In genomic region chr19:6940396-6941351, GRCm38 (mm10) we compare ENCODE assay signal across 9 mouse cellular contexts. TPM values are rescaled to one million over a fixed set of nuclear protein-coding genes. Genes with fewer than 3 reads are reported as not detected.
DNase-seq lines count a peak whose midpoint lies in the region; ATAC-seq and TF ChIP-seq lines count a peak whose summit lies in the region.
"Had no signal": no experiment of that assay in that cellular context is flagged by ENCODE, and none has a peak within 500 bp of the region (broad histone marks: within the 10 kb centered on the region; RNA-seq: fewer than 3 reads in every experiment).

No protein-coding gene starts in this region.

- H3K9me3 ChIP-seq in erythroblast, embryonic 14.5 days (ENCODE audit: control insufficient read depth, low read length): no peaks in the 10 kb centered on the region

- intact Hi-C loops in gastrocnemius, postnatal 14 days (cut with DNase I; ENCODE audit: low total_unique reads): no loop called here

- H3ac ChIP-seq in C2C12 (ENCODE audit: control insufficient read depth, insufficient read length, low read depth): peak overlapping the region; percentile 90

- peak; percentile 37 for DNase-seq in kidney, postnatal 14 days
- DNase-seq in B cell, adult 2 months: no peak
- DNase-seq in gastrocnemius, postnatal 14 days: no peak

- peaks cover 25% of the 10 kb centered on the region for H3K79me2 ChIP-seq in C2C12 (ENCODE audit: control insufficient read depth, insufficient read depth)

- H3K79me3 ChIP-seq in C2C12 (ENCODE audit: low read depth): peaks cover 2% of the 10 kb centered on the region

- TF ChIP-seq CTCF in C2C12 (IDR thresholded peaks at IDR 0.05; ENCODE audit: control insufficient read depth, insufficient read depth, insufficient read length): no peak
- no peak for TF ChIP-seq CTCF in embryonic fibroblast, embryonic 13.5 days (IDR thresholded peaks at IDR 0.05; ENCODE audit: borderline replicate concordance, insufficient read depth, low read length)
- no peak for TF ChIP-seq CTCF in olfactory bulb, adult 2 months (IDR thresholded peaks at IDR 0.05; ENCODE audit: insufficient read depth, low read depth, low read length)

- peaks cover 34% of the 10 kb centered on the region for H3K4me1 ChIP-seq in erythroblast, embryonic 14.5 days (ENCODE audit: control insufficient read depth)
- H3K4me1 ChIP-seq in embryonic fibroblast, embryonic 13.5 days (ENCODE audit: control insufficient read depth, insufficient read depth, low read length): peaks cover 5% of the 10 kb centered on the region; the same call in 1 of the 2 replicates
- H3K4me1 ChIP-seq in olfactory bulb, adult 2 months (ENCODE audit: control insufficient read depth, insufficient read depth, low read length): peaks cover 28% of the 10 kb centered on the region

- TF ChIP-seq POLR2A in embryonic fibroblast, embryonic 13.5 days (IDR thresholded peaks at IDR 0.05; ENCODE audit: low read depth, low read length): no peak
- no peak for TF ChIP-seq POLR2A in olfactory bulb, adult 2 months (IDR thresholded peaks at IDR 0.05; ENCODE audit: insufficient read depth, low read depth, low read length)

- H3K4me3 ChIP-seq in erythroblast, embryonic 14.5 days (replicated peaks): peak overlapping the region; percentile 81
- H3K4me3 ChIP-seq in C2C12 (ENCODE audit: insufficient read depth, poor library complexity, severe bottlenecking): peak overlapping the region; percentile 65
- peak overlapping the region; percentile 70 for H3K4me3 ChIP-seq in embryonic fibroblast, embryonic 13.5 days (ENCODE audit: insufficient read depth, low read length)
- peak overlapping the region; percentile 87 for H3K4me3 ChIP-seq in olfactory bulb, adult 2 months (ENCODE audit: insufficient read depth, low read depth, low read length)

- no peak for ATAC-seq in erythroblast, adult 5-6 weeks (replicated peaks; ENCODE audit: low FRiP score, poor library complexity, severe bottlenecking)

- 16% methylated on average over 29 of the region's 29 CpGs for WGBS in olfactory bulb, adult 2 months

- peaks cover 14% of the 10 kb centered on the region for H3K36me3 ChIP-seq in erythroblast, embryonic 14.5 days (ENCODE audit: control insufficient read depth)
- H3K36me3 ChIP-seq in C2C12 (ENCODE audit: control insufficient read depth, insufficient read depth): no peaks in the 10 kb centered on the region

- H3K27ac ChIP-seq in embryonic fibroblast, embryonic 13.5 days (ENCODE audit: insufficient read depth, low read length): no peak overlapping the region
- no peak overlapping the region; the same call in 1 of the 2 replicates for H3K27ac ChIP-seq in olfactory bulb, adult 2 months (ENCODE audit: insufficient read depth, low read depth, low read length)

- peaks cover 11% of the 10 kb centered on the region for H3K27me3 ChIP-seq in erythroblast, embryonic 14.5 days (ENCODE audit: control insufficient read depth)
- no peaks in the 10 kb centered on the region for H3K27me3 ChIP-seq in C2C12 (ENCODE audit: control insufficient read depth, insufficient read depth, insufficient read length)

TF ChIP-seq in C2C12, 6 proteins besides CTCF, POLR2A, EP300 and RAD21:
- TF ChIP-seq MYOD1 (IDR thresholded peaks at IDR 0.05; ENCODE audit: control insufficient read depth, insufficient read length, low read depth): no peak
- TF ChIP-seq USF1 (IDR thresholded peaks at IDR 0.05; ENCODE audit: low read depth): no peak
- no peak for TF ChIP-seq FOSL1 (IDR thresholded peaks at IDR 0.05; ENCODE audit: insufficient read depth, low read length, poor library complexity, severe bottlenecking)
- no peak for TF ChIP-seq MYOG (IDR thresholded peaks at IDR 0.05; ENCODE audit: control insufficient read depth, extremely low read depth, insufficient read length)
- TF ChIP-seq MAX (IDR thresholded peaks at IDR 0.05): no peak
- no peak for TF ChIP-seq CEBPB (IDR thresholded peaks at IDR 0.05; ENCODE audit: low read depth)

RNA-seq across cellular contexts. Expression of gene Bad, which starts 1.0 kb away (rescaled TPM):
- 4.3 and 6.1 TPM in 2 replicates for polyA plus RNA-seq in erythroblast, embryonic 14.5 days (2012)
- total RNA-seq in erythroblast, adult 5-6 weeks (2015; ENCODE audit: low replicate concordance): 2.1 and 4.8 TPM in 2 replicates
- 5.0 and 9.5 TPM in 2 replicates for total RNA-seq in erythroblast, adult 5-6 weeks (2017; ENCODE audit: low replicate concordance)
- polyA plus RNA-seq in C2C12 (2012; fragmentation: generic; extraction: Trizol): 84.0 TPM
- 31.0 and 40.3 TPM in 2 replicates for polyA plus RNA-seq in embryonic fibroblast, embryonic 13.5 days (2011; ENCODE audit: insufficient read length, low read depth, missing spikeins)
- polyA plus RNA-seq in olfactory bulb, adult 2 months (2012; ENCODE audit: insufficient read depth, insufficient read length, low replicate concordance, missing spikeins): not detected in 2 replicates
- 10 to 100 TPM; 14.2 to 14.6 TPM for total RNA-seq in gastrocnemius, postnatal 14 days (2021)

RNA-seq across cellular contexts. Expression of gene Gpr137, which starts 1.6 kb away (rescaled TPM):
- 1.5 and 2.0 TPM in 2 replicates for polyA plus RNA-seq in erythroblast, embryonic 14.5 days (2012)
- total RNA-seq in erythroblast, adult 5-6 weeks (2015; ENCODE audit: low replicate concordance): 3.3 and 5.8 TPM in 2 replicates
- total RNA-seq in erythroblast, adult 5-6 weeks (2017; ENCODE audit: low replicate concordance): 4.2 and 7.2 TPM in 2 replicates
- polyA plus RNA-seq in C2C12 (2012; fragmentation: generic; extraction: Trizol): 31.2 TPM
- 26.5 and 26.7 TPM in 2 replicates for polyA plus RNA-seq in embryonic fibroblast, embryonic 13.5 days (2011; ENCODE audit: insufficient read length, low read depth, missing spikeins)
- not detected in 2 replicates for polyA plus RNA-seq in olfactory bulb, adult 2 months (2012; ENCODE audit: insufficient read depth, insufficient read length, low replicate concordance, missing spikeins)
- total RNA-seq in gastrocnemius, postnatal 14 days (2021): 1 to 10 TPM; 8.9 to 9.9 TPM

RNA-seq across cellular contexts. Expression of gene Kcnk4, which starts 6.4 kb away (rescaled TPM):
- polyA plus RNA-seq in erythroblast, embryonic 14.5 days (2012): not detected in 2 replicates
- not detected in 2 replicates for total RNA-seq in erythroblast, adult 5-6 weeks (2015; ENCODE audit: low replicate concordance)
- not detected in 2 replicates for total RNA-seq in erythroblast, adult 5-6 weeks (2017; ENCODE audit: low replicate concordance)
- 0.26 TPM for polyA plus RNA-seq in C2C12 (2012; fragmentation: generic; extraction: Trizol)
- polyA plus RNA-seq in embryonic fibroblast, embryonic 13.5 days (2011; ENCODE audit: insufficient read length, low read depth, missing spikeins): not detected in 2 replicates
- polyA plus RNA-seq in olfactory bulb, adult 2 months (2012; ENCODE audit: insufficient read depth, insufficient read length, low replicate concordance, missing spikeins): not detected in 2 replicates
- not detected for total RNA-seq in gastrocnemius, postnatal 14 days (2021)

RNA-seq across cellular contexts. Expression of gene Catsperz, which starts 15.5 kb away (rescaled TPM):
- polyA plus RNA-seq in erythroblast, embryonic 14.5 days (2012): not detected in 2 replicates
- not detected in 2 replicates for total RNA-seq in erythroblast, adult 5-6 weeks (2015; ENCODE audit: low replicate concordance)
- not detected in 2 replicates for total RNA-seq in erythroblast, adult 5-6 weeks (2017; ENCODE audit: low replicate concordance)
- 0.16 TPM for polyA plus RNA-seq in C2C12 (2012; fragmentation: generic; extraction: Trizol)
- polyA plus RNA-seq in embryonic fibroblast, embryonic 13.5 days (2011; ENCODE audit: insufficient read length, low read depth, missing spikeins): 0.57 TPM in 1 of 2 replicates, not detected in the other
- not detected in 2 replicates for polyA plus RNA-seq in olfactory bulb, adult 2 months (2012; ENCODE audit: insufficient read depth, insufficient read length, low replicate concordance, missing spikeins)
- total RNA-seq in gastrocnemius, postnatal 14 days (2021): not detected
- total RNA-seq: heart, postnatal 10 days had no signal

RNA-seq across cellular contexts. Expression of gene Esrra, which starts 19.1 kb away (rescaled TPM):
- polyA plus RNA-seq in erythroblast, embryonic 14.5 days (2012): 0.51 and 0.55 TPM in 2 replicates
- total RNA-seq in erythroblast, adult 5-6 weeks (2015; ENCODE audit: low replicate concordance): 3.1 and 5.2 TPM in 2 replicates
- 2.4 and 4.2 TPM in 2 replicates for total RNA-seq in erythroblast, adult 5-6 weeks (2017; ENCODE audit: low replicate concordance)
- 43.2 TPM for polyA plus RNA-seq in C2C12 (2012; fragmentation: generic; extraction: Trizol)
- 18.6 and 19.7 TPM in 2 replicates for polyA plus RNA-seq in embryonic fibroblast, embryonic 13.5 days (2011; ENCODE audit: insufficient read length, low read depth, missing spikeins)
- not detected in 2 replicates for polyA plus RNA-seq in olfactory bulb, adult 2 months (2012; ENCODE audit: insufficient read depth, insufficient read length, low replicate concordance, missing spikeins)
- total RNA-seq in gastrocnemius, postnatal 14 days (2021): 10 to 100 TPM; 47.7 to 52.0 TPM
